Mouse (Mus musculus): ENCODE measurements around the gene Wdr63. TPM values are rescaled to one million over a fixed set of nuclear protein-coding genes. Genes with fewer than 3 reads are reported as not detected.
A peak's percentile ranks its signal among the peaks of the same experiment; 100 is the strongest.

Gene Wdr63
- polyA plus RNA-seq, 1 experiment from 2014 or later: 0.31 TPM

GRCm38 (mm10) chr3:146044977-146045376 lies 63.0 kb downstream of the Wdr63 start:
- no peak overlapping the region for H3K9ac ChIP-seq (replicated peaks; ENCODE audit: low read length)
- H3K4me3 ChIP-seq (ENCODE audit: low read length): no peak overlapping the region
- H3K4me1 ChIP-seq (ENCODE audit: insufficient read depth, low read length): peaks cover 19% of the 10 kb centered on the region
- ATAC-seq (ENCODE audit: low FRiP score, low TSS enrichment): peak; percentile 39; the same call in 1 of the 2 replicates
- WGBS: 35% methylated on average over 11 of the region's 11 CpGs
- no peaks in the 10 kb centered on the region for H3K36me3 ChIP-seq (ENCODE audit: insufficient read depth, low read length)
- H3K4me2 ChIP-seq (replicated peaks; ENCODE audit: low read depth, low read length): 0 out of 2 replicates have a peak overlapping the region, but pooled peaks have one; percentile 2
- H3K9me3 ChIP-seq (ENCODE audit: low read length): no peaks in the 10 kb centered on the region
- H3K27ac ChIP-seq (ENCODE audit: low read length): no peak overlapping the region
- no peaks in the 10 kb centered on the region for H3K27me3 ChIP-seq (ENCODE audit: insufficient read depth, low read length)

GRCm38 (mm10) chr3:146041382-146041781 lies 66.5 kb downstream of the Wdr63 start:
- H3K4me2 ChIP-seq (replicated peaks; ENCODE audit: low read depth, low read length): no peak overlapping the region
- no peak for ATAC-seq (ENCODE audit: low FRiP score, low TSS enrichment)
- H3K36me3 ChIP-seq (ENCODE audit: insufficient read depth, low read length): no peaks in the 10 kb centered on the region
- WGBS: 90% methylated on average over 11 of the region's 11 CpGs
- no peak overlapping the region for H3K9ac ChIP-seq (replicated peaks; ENCODE audit: low read length)
- no peak overlapping the region for H3K4me3 ChIP-seq (ENCODE audit: low read length)
- no peaks in the 10 kb centered on the region for H3K9me3 ChIP-seq (ENCODE audit: low read length)
- no peak overlapping the region for H3K27ac ChIP-seq (ENCODE audit: low read length)
- peaks cover 24% of the 10 kb centered on the region for H3K4me1 ChIP-seq (ENCODE audit: insufficient read depth, low read length)
- H3K27me3 ChIP-seq (ENCODE audit: insufficient read depth, low read length): no peaks in the 10 kb centered on the region

- no peaks in the 10 kb centered on the region for H3K9me3 ChIP-seq (ENCODE audit: low read length)
- no peak overlapping the region for H3K9ac ChIP-seq (replicated peaks; ENCODE audit: low read length)
- 60% methylated on average over 12 of the region's 12 CpGs for WGBS
- H3K4me3 ChIP-seq (ENCODE audit: low read length): no peak overlapping the region
- H3K36me3 ChIP-seq (ENCODE audit: insufficient read depth, low read length): no peaks in the 10 kb centered on the region
- peaks cover 16% of the 10 kb centered on the region; the same call in 1 of the 2 replicates for H3K4me1 ChIP-seq (ENCODE audit: insufficient read depth, low read length)
- no peak overlapping the region for H3K4me2 ChIP-seq (replicated peaks; ENCODE audit: low read depth, low read length)
- ATAC-seq (ENCODE audit: low FRiP score, low TSS enrichment): no peak
- H3K27ac ChIP-seq (ENCODE audit: low read length): no peak overlapping the region
- H3K27me3 ChIP-seq (ENCODE audit: insufficient read depth, low read length): no peaks in the 10 kb centered on the region
Measured at GRCm38 (mm10) chr3:146039132-146039903, 68.6 kb downstream of the Wdr63 start.

- Histone ChIP-seq H3K4me1 (ENCODE audit: insufficient read depth, low read length) (peaks cover 16% of the 10 kb centered on the region; the same call in 1 of the 2 replicates), H3K9me3 (ENCODE audit: low read length) (0 out of 2 replicates have a peak, but pooled peaks cover 3% of the 10 kb centered on the region), H3K27me3 (ENCODE audit: insufficient read depth, low read length) (no peaks in the 10 kb centered on the region), H3K27ac (ENCODE audit: low read length) (peak overlapping the region; percentile 39; the same call in 1 of the 2 replicates), H3K9ac (replicated peaks; ENCODE audit: low read length) (0 out of 2 replicates have a peak overlapping the region, but pooled peaks have one; percentile 12), H3K4me2 (replicated peaks; ENCODE audit: low read depth, low read length) (peak overlapping the region; percentile 22), H3K36me3 (ENCODE audit: insufficient read depth, low read length) (no peaks in the 10 kb centered on the region), H3K4me3 (ENCODE audit: low read length) (no peak overlapping the region)
- 23% methylated on average over 15 of the region's 15 CpGs for WGBS
- peak; percentile 90 for ATAC-seq (ENCODE audit: low FRiP score, low TSS enrichment)
Measured at GRCm38 (mm10) chr3:146037906-146038305, 70.0 kb downstream of the Wdr63 start.

- no peak overlapping the region for H3K4me2 ChIP-seq (replicated peaks; ENCODE audit: low read depth, low read length)
- H3K9me3 ChIP-seq (ENCODE audit: low read length): 0 out of 2 replicates have a peak, but pooled peaks cover 3% of the 10 kb centered on the region
- H3K4me3 ChIP-seq (ENCODE audit: low read length): no peak overlapping the region
- WGBS: 81% methylated on average over 5 of the region's 5 CpGs
- no peaks in the 10 kb centered on the region for H3K27me3 ChIP-seq (ENCODE audit: insufficient read depth, low read length)
- ATAC-seq (ENCODE audit: low FRiP score, low TSS enrichment): no peak
- peaks cover 10% of the 10 kb centered on the region for H3K4me1 ChIP-seq (ENCODE audit: insufficient read depth, low read length)
- no peak overlapping the region for H3K9ac ChIP-seq (replicated peaks; ENCODE audit: low read length)
- no peaks in the 10 kb centered on the region for H3K36me3 ChIP-seq (ENCODE audit: insufficient read depth, low read length)
- H3K27ac ChIP-seq (ENCODE audit: low read length): no peak overlapping the region
Measured at GRCm38 (mm10) chr3:146032976-146033375, 75.0 kb downstream of the Wdr63 start.

GRCm38 (mm10) chr3:146030255-146030836 lies 77.6 kb downstream of the Wdr63 start:
- H3K36me3 ChIP-seq (ENCODE audit: insufficient read depth, low read length): no peaks in the 10 kb centered on the region
- WGBS: 22% methylated on average over 5 of the region's 5 CpGs

GRCm38 (mm10) chr3:146029234-146029633 lies 78.7 kb downstream of the Wdr63 start:
- no peak overlapping the region for H3K4me3 ChIP-seq (ENCODE audit: low read length)
- no peak overlapping the region for H3K27ac ChIP-seq (ENCODE audit: low read length)
- H3K9ac ChIP-seq (replicated peaks; ENCODE audit: low read length): no peak overlapping the region
- H3K36me3 ChIP-seq (ENCODE audit: insufficient read depth, low read length): no peaks in the 10 kb centered on the region
- H3K4me2 ChIP-seq (replicated peaks; ENCODE audit: low read depth, low read length): no peak overlapping the region
- ATAC-seq (ENCODE audit: low FRiP score, low TSS enrichment): no peak
- H3K9me3 ChIP-seq (ENCODE audit: low read length): 0 out of 2 replicates have a peak, but pooled peaks cover 3% of the 10 kb centered on the region
- 60% methylated on average over 3 of the region's 3 CpGs for WGBS
- peaks cover 6% of the 10 kb centered on the region; the same call in 1 of the 2 replicates for H3K4me1 ChIP-seq (ENCODE audit: insufficient read depth, low read length)
- no peaks in the 10 kb centered on the region for H3K27me3 ChIP-seq (ENCODE audit: insufficient read depth, low read length)

More at GRCm38 (mm10) chr3:146030255-146030836, 77.6 kb downstream of the Wdr63 start:
- peaks cover 6% of the 10 kb centered on the region; the same call in 1 of the 2 replicates for H3K4me1 ChIP-seq (ENCODE audit: insufficient read depth, low read length)
- H3K4me3 ChIP-seq (ENCODE audit: low read length): no peak overlapping the region
- no peak overlapping the region for H3K4me2 ChIP-seq (replicated peaks; ENCODE audit: low read depth, low read length)
- H3K27ac ChIP-seq (ENCODE audit: low read length): no peak overlapping the region
- H3K9ac ChIP-seq (replicated peaks; ENCODE audit: low read length): no peak overlapping the region
- no peak for ATAC-seq (ENCODE audit: low FRiP score, low TSS enrichment)
- no peaks in the 10 kb centered on the region for H3K27me3 ChIP-seq (ENCODE audit: insufficient read depth, low read length)
- H3K9me3 ChIP-seq (ENCODE audit: low read length): 0 out of 2 replicates have a peak, but pooled peaks cover 3% of the 10 kb centered on the region

GRCm38 (mm10) chr3:146028406-146028805 lies 79.5 kb downstream of the Wdr63 start:
- no peaks in the 10 kb centered on the region for H3K36me3 ChIP-seq (ENCODE audit: insufficient read depth, low read length)

GRCm38 (mm10) chr3:146027116-146027515 lies 80.8 kb downstream of the Wdr63 start:
- no peak overlapping the region for H3K27ac ChIP-seq (ENCODE audit: low read length)

More at GRCm38 (mm10) chr3:146028406-146028805, 79.5 kb downstream of the Wdr63 start:
- ATAC-seq (ENCODE audit: low FRiP score, low TSS enrichment): no peak
- Histone ChIP-seq H3K4me1 (ENCODE audit: insufficient read depth, low read length) (peaks cover 6% of the 10 kb centered on the region; the same call in 1 of the 2 replicates), H3K4me2 (replicated peaks; ENCODE audit: low read depth, low read length) (no peak overlapping the region), H3K9ac (replicated peaks; ENCODE audit: low read length) (no peak overlapping the region), H3K4me3 (ENCODE audit: low read length) (no peak overlapping the region), H3K9me3 (ENCODE audit: low read length) (0 out of 2 replicates have a peak, but pooled peaks cover 3% of the 10 kb centered on the region), H3K27ac (ENCODE audit: low read length) (no peak overlapping the region), H3K27me3 (ENCODE audit: insufficient read depth, low read length) (no peaks in the 10 kb centered on the region)
- WGBS: 83% methylated on average over 2 of the region's 2 CpGs

More at GRCm38 (mm10) chr3:146027116-146027515, 80.8 kb downstream of the Wdr63 start:
- no peaks in the 10 kb centered on the region for H3K9me3 ChIP-seq (ENCODE audit: low read length)
- no peak overlapping the region for H3K4me3 ChIP-seq (ENCODE audit: low read length)
- H3K27me3 ChIP-seq (ENCODE audit: insufficient read depth, low read length): no peaks in the 10 kb centered on the region
- 0 out of 2 replicates have a peak, but pooled peaks cover 4% of the 10 kb centered on the region for H3K36me3 ChIP-seq (ENCODE audit: insufficient read depth, low read length)
- H3K4me2 ChIP-seq (replicated peaks; ENCODE audit: low read depth, low read length): no peak overlapping the region
- 0 out of 2 replicates have a peak, but pooled peaks have one; percentile 19 for ATAC-seq (ENCODE audit: low FRiP score, low TSS enrichment)
- no peak overlapping the region for H3K9ac ChIP-seq (replicated peaks; ENCODE audit: low read length)
- WGBS: 46% methylated on average over 6 of the region's 6 CpGs
- H3K4me1 ChIP-seq (ENCODE audit: insufficient read depth, low read length): peaks cover 6% of the 10 kb centered on the region; the same call in 1 of the 2 replicates

Measured in kidney, embryonic 16.5 days (tissue).